ENCODE assay signal across 8 mouse cellular contexts in the genomic region with DNA sequence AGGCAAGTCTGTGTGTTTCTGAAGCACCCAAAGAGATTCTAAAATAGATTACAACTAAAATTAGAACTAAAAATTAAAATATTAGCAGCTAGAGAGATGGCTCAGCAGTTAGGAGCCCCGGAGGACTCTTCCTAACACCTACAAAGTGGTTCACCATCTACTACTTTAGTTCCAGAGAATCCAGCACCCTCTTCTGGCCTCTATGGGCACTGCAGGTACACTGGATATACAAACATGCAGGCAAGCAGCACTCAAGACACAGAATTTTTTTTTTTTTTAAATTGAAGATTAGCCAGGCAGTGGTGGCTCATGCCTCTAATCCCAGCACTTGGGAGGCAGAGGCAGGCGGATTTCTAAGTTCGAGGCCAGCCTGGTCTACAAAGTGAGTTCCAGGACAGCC. TPM values are rescaled to one million over a fixed set of nuclear protein-coding genes. Genes with fewer than 3 reads are reported as not detected.
DNase-seq lines count a peak whose midpoint lies in the region; ATAC-seq lines count a peak whose summit lies in the region.
"Had no signal": no experiment of that assay in that cellular context is flagged by ENCODE, and none has a peak within 500 bp of the region (broad histone marks: within the 10 kb centered on the region; RNA-seq: fewer than 3 reads in every experiment).

No protein-coding gene starts in this region.

- ATAC-seq in kidney, embryonic 14.5 days (ENCODE audit: low FRiP score, low TSS enrichment) = no peak
- peak; percentile 40; the same call in 1 of the 2 replicates for ATAC-seq in megakaryocyte, adult 5-6 weeks (ENCODE audit: poor library complexity, severe bottlenecking)

- 89% methylated on average over 3 of the region's 3 CpGs for WGBS in kidney, embryonic 14.5 days

- H3K4me2 ChIP-seq in kidney, embryonic 14.5 days (replicated peaks; ENCODE audit: low read depth, low read length) = no peak overlapping the region
- H3K4me2 ChIP-seq: limb, embryonic 15.5 days had no signal

- no peak overlapping the region for H3K27ac ChIP-seq in kidney, embryonic 14.5 days (ENCODE audit: low read depth, low read length)
- H3K27ac ChIP-seq: limb, embryonic 15.5 days had no signal

- H3K9ac ChIP-seq in kidney, embryonic 14.5 days (ENCODE audit: low read depth, low read length) = no peak overlapping the region
- H3K9ac ChIP-seq: limb, embryonic 15.5 days had no signal

- no peaks in the 10 kb centered on the region for H3K4me1 ChIP-seq in kidney, embryonic 14.5 days (ENCODE audit: control insufficient read depth, insufficient read depth, low read length)
- H3K4me1 ChIP-seq: limb, embryonic 15.5 days had no signal

- H3K4me3 ChIP-seq in kidney, embryonic 14.5 days (ENCODE audit: low read length) = no peak overlapping the region
- H3K4me3 ChIP-seq: limb, embryonic 15.5 days had no signal

- H3K36me3 ChIP-seq in kidney, embryonic 14.5 days (ENCODE audit: control insufficient read depth, insufficient read depth, low read length) = peaks cover 85% of the 10 kb centered on the region

- DNase-seq in kidney, adult 11 months = peak; percentile 43
- DNase-seq in B cell, adult 2 months = peak; percentile 65 to 66
- DNase-seq in ES-CJ7 (ENCODE audit: low read depth, low spot score) = peak; percentile 77
- DNase-seq in embryo, embryonic 9.5 days (ENCODE audit: extremely low spot score) = peak; percentile 35
- DNase-seq in urinary bladder, postnatal 4 days (ENCODE audit: low spot score in 2 of 2) = no peak

- H3K27me3 ChIP-seq in kidney, embryonic 14.5 days (ENCODE audit: control insufficient read depth, insufficient read depth, low read length) = no peaks in the 10 kb centered on the region
- H3K27me3 ChIP-seq: limb, embryonic 15.5 days had no signal

- H3K9me3 ChIP-seq in kidney, embryonic 14.5 days (ENCODE audit: control insufficient read depth, low read length) = no peaks in the 10 kb centered on the region
- H3K9me3 ChIP-seq: limb, embryonic 15.5 days had no signal

RNA-seq across cellular contexts. Expression of a gene that starts 8.1 kb away (rescaled TPM):
- 3.7 and 5.0 TPM in 2 replicates for polyA plus RNA-seq in kidney, embryonic 14.5 days (2014; fragmentation: Nextera tagmentation; extraction: Ambion mirVana)
- total RNA-seq in megakaryocyte, adult 5-6 weeks (2015) = not detected in 2 replicates
- not detected in 2 replicates for total RNA-seq in megakaryocyte, adult 5-6 weeks (2017)

RNA-seq across cellular contexts. Expression of a gene that starts 8.8 kb away (rescaled TPM):
- polyA plus RNA-seq in kidney, embryonic 14.5 days (2014; fragmentation: Nextera tagmentation; extraction: Ambion mirVana) = 136 and 142 TPM in 2 replicates
- total RNA-seq in megakaryocyte, adult 5-6 weeks (2015) = 266 and 273 TPM in 2 replicates
- total RNA-seq in megakaryocyte, adult 5-6 weeks (2017) = 936 and 1,238 TPM in 2 replicates

RNA-seq across cellular contexts. Expression of a gene that starts 45.8 kb away (rescaled TPM):
- polyA plus RNA-seq in kidney, embryonic 14.5 days (2014; fragmentation: Nextera tagmentation; extraction: Ambion mirVana) = 32.8 and 49.7 TPM in 2 replicates
- total RNA-seq in megakaryocyte, adult 5-6 weeks (2015) = 13.3 and 17.9 TPM in 2 replicates
- total RNA-seq in megakaryocyte, adult 5-6 weeks (2017) = 25.6 and 32.2 TPM in 2 replicates

RNA-seq across cellular contexts. Expression of a gene that starts 58.1 kb away (rescaled TPM):
- 31.6 and 50.1 TPM in 2 replicates for polyA plus RNA-seq in kidney, embryonic 14.5 days (2014; fragmentation: Nextera tagmentation; extraction: Ambion mirVana)
- 77.9 and 78.1 TPM in 2 replicates for total RNA-seq in megakaryocyte, adult 5-6 weeks (2015)
- total RNA-seq in megakaryocyte, adult 5-6 weeks (2017) = 92.5 and 94.1 TPM in 2 replicates

RNA-seq across cellular contexts. Expression of a gene that starts 59.7 kb away (rescaled TPM):
- polyA plus RNA-seq in kidney, embryonic 14.5 days (2014; fragmentation: Nextera tagmentation; extraction: Ambion mirVana) = 0.08 and 0.09 TPM in 2 replicates
- not detected in 2 replicates for total RNA-seq in megakaryocyte, adult 5-6 weeks (2015)
- 0.24 TPM in 1 of 2 replicates, not detected in the other for total RNA-seq in megakaryocyte, adult 5-6 weeks (2017)

Comparison
In these comparisons a context has a peak if more than half of its experiments do, and no peak if none do; other contexts are left out.
1. DNase-seq: peak in kidney, adult 11 months (single experiment), B cell, adult 2 months (2 of 2), ES-CJ7 (single experiment) and embryo, embryonic 9.5 days (single experiment); none in urinary bladder, postnatal 4 days (0 of 2).